Mouse (Mus musculus): ENCODE results near the gene Tab1. TPM values are rescaled to one million over a fixed set of nuclear protein-coding genes. Genes with fewer than 3 reads are reported as not detected.
"Not testable (repeated sequence)": the region's sequence is repeated elsewhere in the genome, so short reads cannot be mapped to it uniquely, and the experiment has no call there.

The Tab1 gene
- polyA plus RNA-seq, 1 experiment from 2014 or later = 33.1 TPM

DNA sequence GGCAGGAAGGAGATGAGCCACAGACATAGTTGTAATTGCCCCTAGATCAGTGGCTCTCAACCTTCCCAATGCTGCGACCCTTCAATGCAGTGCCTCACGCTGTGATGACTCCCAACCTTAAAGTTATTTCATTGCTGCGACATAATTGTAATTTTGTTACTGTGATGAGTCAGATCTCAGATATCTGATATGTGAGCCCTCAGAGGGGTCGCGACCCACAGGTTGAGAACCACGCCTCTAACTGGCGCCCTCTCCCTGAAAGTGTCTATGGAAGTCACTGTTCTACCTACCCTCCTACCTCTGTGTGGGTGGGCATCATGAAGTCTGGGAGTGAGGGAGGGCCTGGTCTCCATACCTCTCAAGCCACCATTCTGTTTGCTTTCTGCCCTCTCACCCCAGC lies 18.5 kb upstream of the Tab1 start:
- Histone ChIP-seq H3K4me3 (ENCODE audit: low read depth, low read length) (no peak overlapping the region), H3K36me3 (ENCODE audit: control insufficient read depth, insufficient read depth, low read length) (peaks cover 12% of the 10 kb centered on the region), H3K4me1 (ENCODE audit: control insufficient read depth, insufficient read depth, low read length) (no peaks in the 10 kb centered on the region), H3K9ac (ENCODE audit: low read length) (no peak overlapping the region), H3K27me3 (replicated peaks; ENCODE audit: control insufficient read depth, insufficient read depth, low read length) (no peaks in the 10 kb centered on the region), H3K27ac (ENCODE audit: low read depth, low read length) (no peak overlapping the region), H3K4me2 (ENCODE audit: low read length) (no peak overlapping the region), H3K9me3 (replicated peaks; ENCODE audit: control insufficient read depth, low read length) (no peaks in the 10 kb centered on the region)
- 95% methylated on average over 7 of the region's 7 CpGs for WGBS
- ATAC-seq (no peak), DNase-seq (ENCODE audit: low spot score) (no peak)

DNA sequence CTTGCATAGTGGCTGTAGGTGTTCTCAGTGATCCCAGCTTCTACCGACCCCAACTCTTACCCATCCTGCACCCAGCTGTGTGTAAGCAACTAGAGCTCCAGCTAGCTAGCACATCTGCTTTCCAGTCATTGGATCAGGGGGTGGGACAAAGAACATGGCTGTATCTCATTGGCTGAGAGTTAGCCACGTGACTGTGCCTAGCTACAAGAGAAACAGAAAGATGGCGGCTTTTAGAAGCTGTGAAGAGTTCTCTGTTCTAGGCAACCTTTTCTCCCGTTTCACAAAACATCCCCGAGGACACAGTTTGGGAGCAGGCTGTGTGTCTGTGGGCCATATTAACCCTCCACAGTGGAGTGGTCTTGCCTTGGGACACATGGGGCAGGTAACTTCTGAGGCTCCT lies 17.7 kb upstream of the Tab1 start:
- DNase-seq (ENCODE audit: low spot score) (no peak), ATAC-seq (no peak)
- Histone ChIP-seq H3K4me1 (ENCODE audit: control insufficient read depth, insufficient read depth, low read length) (no peaks in the 10 kb centered on the region), H3K27ac (ENCODE audit: low read depth, low read length) (no peak overlapping the region), H3K4me3 (ENCODE audit: low read depth, low read length) (no peak overlapping the region), H3K9ac (ENCODE audit: low read length) (no peak overlapping the region), H3K36me3 (ENCODE audit: control insufficient read depth, insufficient read depth, low read length) (peaks cover 12% of the 10 kb centered on the region), H3K4me2 (ENCODE audit: low read length) (no peak overlapping the region), H3K27me3 (replicated peaks; ENCODE audit: control insufficient read depth, insufficient read depth, low read length) (no peaks in the 10 kb centered on the region), H3K9me3 (replicated peaks; ENCODE audit: control insufficient read depth, low read length) (no peaks in the 10 kb centered on the region)
- 66% methylated on average over 5 of the region's 5 CpGs for WGBS

DNA sequence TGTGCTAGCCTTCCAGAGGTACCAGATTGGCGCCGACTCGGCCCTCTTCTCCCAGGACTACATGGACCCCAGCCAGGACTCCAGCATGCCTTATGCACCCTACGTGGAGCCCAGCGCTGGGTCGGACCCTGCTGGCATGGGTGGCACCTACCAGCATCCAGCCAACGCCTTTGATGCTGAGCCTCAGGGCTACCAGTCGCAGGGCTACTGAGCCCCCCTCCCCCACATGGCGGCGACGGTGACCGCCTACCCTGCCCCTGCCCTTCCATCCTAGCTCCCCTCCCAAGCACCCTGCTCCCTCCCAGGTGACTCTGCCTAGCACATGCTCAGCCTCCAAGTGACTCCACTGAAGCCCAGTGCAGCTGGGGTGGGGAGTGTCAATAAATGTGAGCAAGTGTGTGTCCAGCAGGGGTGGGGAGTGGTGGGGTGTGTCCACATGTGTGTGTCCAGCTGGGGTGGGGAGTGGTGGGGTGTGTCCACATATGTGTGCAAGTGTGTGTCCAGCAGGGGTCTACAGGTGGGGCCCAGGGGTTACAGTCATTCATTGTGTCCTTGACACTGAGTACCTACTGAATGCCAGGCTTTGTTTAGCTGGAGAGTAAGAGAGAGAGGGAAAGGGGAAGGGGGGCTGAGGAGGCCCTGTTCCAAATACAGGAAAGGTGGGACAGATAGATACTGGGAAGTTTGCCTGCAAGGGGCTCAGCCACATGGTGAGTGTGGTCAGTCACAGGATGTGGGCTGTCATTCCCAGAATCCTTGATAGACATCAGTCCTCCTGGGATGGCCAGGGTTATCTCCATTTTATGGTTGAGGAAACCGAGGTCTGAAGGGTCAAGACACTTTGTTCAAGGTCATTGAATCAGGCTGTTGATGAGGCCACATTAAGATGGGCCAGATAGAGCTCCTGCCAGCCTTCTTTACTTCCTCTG lies 16.8 kb upstream of the Tab1 start:
- Histone ChIP-seq H3K4me3 (ENCODE audit: low read depth, low read length) (no peak overlapping the region), H3K9me3 (replicated peaks; ENCODE audit: control insufficient read depth, low read length) (no peaks in the 10 kb centered on the region), H3K9ac (ENCODE audit: low read length) (no peak overlapping the region), H3K27ac (ENCODE audit: low read depth, low read length) (no peak overlapping the region), H3K4me1 (ENCODE audit: control insufficient read depth, insufficient read depth, low read length) (no peaks in the 10 kb centered on the region), H3K4me2 (ENCODE audit: low read length) (no peak overlapping the region), H3K36me3 (ENCODE audit: control insufficient read depth, insufficient read depth, low read length) (peaks cover 12% of the 10 kb centered on the region), H3K27me3 (replicated peaks; ENCODE audit: control insufficient read depth, insufficient read depth, low read length) (no peaks in the 10 kb centered on the region)
- no peak for ATAC-seq
- no peak for DNase-seq (ENCODE audit: low spot score)
- 79% methylated on average over 13 of the region's 13 CpGs for WGBS

DNA sequence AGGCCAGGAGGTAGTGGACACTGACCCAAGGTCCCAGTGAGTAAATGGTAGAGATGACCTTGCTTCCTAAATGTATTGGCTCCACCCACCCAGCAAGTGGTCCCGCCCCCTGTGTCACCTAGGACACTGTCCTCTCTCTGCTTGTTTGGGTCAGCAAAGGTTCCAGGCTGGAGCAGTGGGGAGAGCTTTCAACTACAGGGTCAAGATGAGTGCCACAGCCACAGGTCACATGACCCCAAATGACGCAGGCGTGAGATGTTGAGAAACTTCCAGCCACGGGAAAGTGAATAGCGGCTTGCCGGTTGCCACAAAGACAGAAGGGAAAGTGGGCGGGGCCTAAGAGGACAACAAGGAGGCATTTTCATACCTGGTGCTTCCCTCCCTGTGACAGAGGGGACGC lies 15.8 kb upstream of the Tab1 start:
- Histone ChIP-seq H3K9ac (ENCODE audit: low read length) (no peak overlapping the region), H3K27ac (ENCODE audit: low read depth, low read length) (no peak overlapping the region), H3K27me3 (replicated peaks; ENCODE audit: control insufficient read depth, insufficient read depth, low read length) (no peaks in the 10 kb centered on the region), H3K4me3 (ENCODE audit: low read depth, low read length) (no peak overlapping the region), H3K4me1 (ENCODE audit: control insufficient read depth, insufficient read depth, low read length) (no peaks in the 10 kb centered on the region), H3K9me3 (replicated peaks; ENCODE audit: control insufficient read depth, low read length) (no peaks in the 10 kb centered on the region), H3K4me2 (ENCODE audit: low read length) (no peak overlapping the region), H3K36me3 (ENCODE audit: control insufficient read depth, insufficient read depth, low read length) (peaks cover 3% of the 10 kb centered on the region; the same call in 1 of the 2 replicates)
- no peak for ATAC-seq
- no peak for DNase-seq (ENCODE audit: low spot score)
- WGBS = 76% methylated on average over 8 of the region's 8 CpGs

DNA sequence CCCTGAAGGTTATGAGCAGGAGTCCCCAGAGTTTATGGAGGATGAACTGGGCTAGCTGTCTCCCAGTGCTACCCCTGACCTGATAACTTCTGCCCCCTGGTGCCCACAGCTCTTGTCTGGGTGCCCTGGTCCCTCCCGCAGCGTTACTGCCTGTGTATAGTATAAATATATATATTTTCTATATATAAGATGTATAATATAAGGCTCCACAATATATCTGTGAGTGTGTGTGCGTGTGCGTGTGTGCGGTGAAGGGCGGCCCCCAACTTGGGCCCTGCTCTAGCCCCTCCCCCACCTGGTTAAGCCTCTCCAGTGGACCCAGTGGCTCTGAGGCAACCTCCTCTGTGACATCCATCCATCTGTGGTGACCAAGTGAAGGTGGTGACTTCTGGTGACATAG lies 13.9 kb upstream of the Tab1 start:
- no peak overlapping the region for H3K4me2 ChIP-seq (ENCODE audit: low read length)
- no peak overlapping the region for H3K27ac ChIP-seq (ENCODE audit: low read depth, low read length)
- ATAC-seq (no peak), DNase-seq (ENCODE audit: low spot score) (no peak)
- H3K36me3 ChIP-seq (ENCODE audit: control insufficient read depth, insufficient read depth, low read length) = no peaks in the 10 kb centered on the region
- H3K9me3 ChIP-seq (replicated peaks; ENCODE audit: control insufficient read depth, low read length) = no peaks in the 10 kb centered on the region
- no peak overlapping the region for H3K4me3 ChIP-seq (ENCODE audit: low read depth, low read length)
- H3K4me1 ChIP-seq (ENCODE audit: control insufficient read depth, insufficient read depth, low read length) = no peaks in the 10 kb centered on the region
- H3K9ac ChIP-seq (ENCODE audit: low read length) = no peak overlapping the region
- H3K27me3 ChIP-seq (replicated peaks; ENCODE audit: control insufficient read depth, insufficient read depth, low read length) = no peaks in the 10 kb centered on the region
- 93% methylated on average over 6 of the region's 6 CpGs for WGBS

DNA sequence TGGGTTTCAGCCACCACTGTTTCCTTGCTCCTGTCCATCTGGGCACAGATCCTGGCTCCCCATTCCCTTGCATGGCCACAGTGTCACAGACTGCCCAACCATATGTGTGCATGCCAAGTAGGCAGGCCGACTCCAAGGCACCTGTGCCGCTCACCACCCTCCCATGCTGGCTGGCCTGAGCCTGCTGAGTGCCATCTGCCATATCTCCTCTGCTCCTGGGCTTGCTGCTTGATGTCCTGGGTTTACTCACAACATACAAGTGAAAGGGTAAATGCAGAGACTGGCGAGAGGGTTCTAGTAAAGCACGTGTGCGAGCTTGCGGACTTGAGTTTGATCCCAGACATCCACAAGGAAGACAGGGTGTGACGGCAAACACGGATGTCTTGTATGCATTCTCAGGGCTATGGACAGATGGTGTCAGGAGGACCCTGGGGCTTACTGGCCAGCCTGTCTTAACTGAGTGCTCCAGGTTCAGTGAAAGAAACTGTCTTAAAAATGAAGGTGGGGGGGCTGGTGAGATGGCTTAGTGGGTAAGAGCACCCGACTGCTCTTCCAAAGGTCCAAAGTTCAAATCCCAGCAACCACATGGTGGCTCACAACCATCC lies 11.1 kb upstream of the Tab1 start:
- no peaks in the 10 kb centered on the region for H3K4me1 ChIP-seq (ENCODE audit: control insufficient read depth, insufficient read depth, low read length)
- H3K9ac ChIP-seq (ENCODE audit: low read length) = no peak overlapping the region
- no peak overlapping the region for H3K4me2 ChIP-seq (ENCODE audit: low read length)
- H3K27me3 ChIP-seq (replicated peaks; ENCODE audit: control insufficient read depth, insufficient read depth, low read length) = no peaks in the 10 kb centered on the region
- no peak for ATAC-seq
- 89% methylated on average over 9 of the region's 9 CpGs for WGBS
- no peaks in the 10 kb centered on the region for H3K9me3 ChIP-seq (replicated peaks; ENCODE audit: control insufficient read depth, low read length)
- no peak overlapping the region for H3K27ac ChIP-seq (ENCODE audit: low read depth, low read length)
- no peak overlapping the region for H3K4me3 ChIP-seq (ENCODE audit: low read depth, low read length)
- no peak for DNase-seq (ENCODE audit: low spot score)
- H3K36me3 ChIP-seq (ENCODE audit: control insufficient read depth, insufficient read depth, low read length) = no peaks in the 10 kb centered on the region

DNA sequence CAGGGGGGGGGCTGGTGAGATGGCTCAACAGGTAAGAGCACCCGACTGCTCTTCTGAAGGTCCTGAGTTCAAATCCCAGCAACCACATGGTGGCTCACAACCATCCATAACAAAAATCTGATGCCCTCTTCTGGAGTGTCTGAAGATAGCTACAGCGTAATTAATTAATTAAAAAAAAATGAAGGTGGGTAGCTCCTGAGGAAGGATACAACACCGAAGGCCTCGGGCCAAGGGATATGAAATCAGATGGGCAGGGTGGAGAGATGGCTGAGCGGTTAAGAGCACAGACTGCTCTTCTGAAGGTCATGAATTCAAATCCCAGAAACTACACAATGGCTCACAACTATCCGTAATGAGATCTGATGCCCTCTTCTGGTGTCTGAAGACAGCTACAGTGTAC lies 10.5 kb upstream of the Tab1 start:
- DNase-seq (ENCODE audit: low spot score); H3K9ac ChIP-seq (ENCODE audit: low read length); ATAC-seq; H3K27ac ChIP-seq (ENCODE audit: low read depth, low read length); H3K4me1 ChIP-seq (ENCODE audit: control insufficient read depth, insufficient read depth, low read length); H3K36me3 ChIP-seq (ENCODE audit: control insufficient read depth, insufficient read depth, low read length); H3K27me3 ChIP-seq (replicated peaks; ENCODE audit: control insufficient read depth, insufficient read depth, low read length); H3K9me3 ChIP-seq (replicated peaks; ENCODE audit: control insufficient read depth, low read length); H3K4me2 ChIP-seq (ENCODE audit: low read length); H3K4me3 ChIP-seq (ENCODE audit: low read depth, low read length): not testable (repeated sequence)
- 93% methylated on average over 6 of the region's 6 CpGs for WGBS

DNA sequence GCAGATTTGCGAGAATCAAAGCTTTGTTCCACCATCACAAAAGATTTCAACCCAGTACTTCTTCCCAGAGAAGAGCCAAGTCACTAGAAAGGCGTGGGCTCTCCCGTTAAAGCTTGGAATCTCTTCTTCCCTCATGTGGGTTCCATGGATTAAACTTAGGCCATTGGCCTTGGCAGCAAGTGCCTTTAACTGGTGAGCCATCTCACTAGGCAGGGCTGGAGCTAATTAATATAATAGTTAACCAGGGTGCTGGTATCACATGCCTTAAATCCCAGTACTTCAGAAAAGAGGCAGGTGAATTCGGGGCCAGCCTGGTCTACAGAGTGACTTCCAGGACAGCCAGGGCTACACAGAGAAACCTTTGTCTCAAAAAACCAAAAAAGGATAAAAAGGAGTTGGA lies 8.3 kb upstream of the Tab1 start:
- DNase-seq (ENCODE audit: low spot score) (no peak), ATAC-seq (no peak)
- no peak overlapping the region for H3K4me3 ChIP-seq (ENCODE audit: low read depth, low read length)
- no peak overlapping the region for H3K4me2 ChIP-seq (ENCODE audit: low read length)
- H3K27me3 ChIP-seq (replicated peaks; ENCODE audit: control insufficient read depth, insufficient read depth, low read length) = no peaks in the 10 kb centered on the region
- H3K9ac ChIP-seq (ENCODE audit: low read length) = no peak overlapping the region
- 71% methylated on average over 4 of the region's 4 CpGs for WGBS
- H3K36me3 ChIP-seq (ENCODE audit: control insufficient read depth, insufficient read depth, low read length) = no peaks in the 10 kb centered on the region
- H3K9me3 ChIP-seq (replicated peaks; ENCODE audit: control insufficient read depth, low read length) = no peaks in the 10 kb centered on the region
- no peaks in the 10 kb centered on the region for H3K4me1 ChIP-seq (ENCODE audit: control insufficient read depth, insufficient read depth, low read length)
- no peak overlapping the region for H3K27ac ChIP-seq (ENCODE audit: low read depth, low read length)

DNA sequence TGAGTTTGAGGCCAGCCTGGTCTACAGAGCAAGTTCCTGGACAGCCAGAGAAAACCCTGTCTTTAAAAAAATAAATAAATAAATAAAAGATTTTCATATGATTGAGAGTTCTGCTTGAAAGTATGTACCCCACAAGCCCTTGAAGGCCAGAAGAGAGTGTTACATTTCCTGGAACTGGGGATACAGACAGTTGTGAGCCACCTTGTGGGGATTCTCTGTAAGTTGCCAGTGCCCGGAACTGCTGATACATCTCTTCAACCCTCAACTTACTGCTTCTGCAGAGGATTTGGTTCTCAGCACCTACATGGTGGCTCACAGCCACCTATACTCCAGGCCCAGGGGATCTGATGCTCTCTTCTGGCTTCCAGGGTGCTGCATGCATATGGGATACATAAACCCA lies 5.7 kb upstream of the Tab1 start:
- Histone ChIP-seq H3K9me3 (replicated peaks; ENCODE audit: control insufficient read depth, low read length) (no peaks in the 10 kb centered on the region), H3K9ac (ENCODE audit: low read length) (no peak overlapping the region), H3K4me1 (ENCODE audit: control insufficient read depth, insufficient read depth, low read length) (no peaks in the 10 kb centered on the region), H3K27ac (ENCODE audit: low read depth, low read length) (no peak overlapping the region), H3K4me2 (ENCODE audit: low read length) (no peak overlapping the region), H3K4me3 (ENCODE audit: low read depth, low read length) (no peak overlapping the region), H3K36me3 (ENCODE audit: control insufficient read depth, insufficient read depth, low read length) (no peaks in the 10 kb centered on the region), H3K27me3 (replicated peaks; ENCODE audit: control insufficient read depth, insufficient read depth, low read length) (no peaks in the 10 kb centered on the region)
- WGBS = 62% methylated on average over 1 of the region's 1 CpGs
- ATAC-seq (no peak), DNase-seq (ENCODE audit: low spot score) (no peak)

All from forebrain, embryonic 14.5 days (tissue).